ENCODE assay signal across 12 mouse cellular contexts in the genomic region with DNA sequence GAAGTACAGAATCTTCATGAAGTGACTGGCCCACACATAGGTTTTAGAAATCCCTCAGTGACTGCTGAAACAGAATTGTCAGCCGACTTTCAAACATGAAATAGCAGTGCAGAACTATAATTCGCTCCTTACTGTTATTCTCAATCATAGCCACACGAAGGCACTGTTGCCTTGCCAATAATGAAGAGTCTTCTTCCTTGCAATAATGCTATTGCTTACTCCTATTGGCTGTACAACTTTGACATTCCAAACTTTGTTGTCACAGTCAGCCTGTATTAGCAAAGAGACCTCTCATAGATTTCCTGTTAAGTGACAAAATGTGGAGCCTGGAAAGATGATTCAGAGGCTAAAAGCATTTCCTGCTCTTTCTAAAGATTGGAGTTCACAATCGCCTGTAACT. TPM values are rescaled to one million over a fixed set of nuclear protein-coding genes. Genes with fewer than 3 reads are reported as not detected.
DNase-seq lines count a peak whose midpoint lies in the region; ATAC-seq and TF ChIP-seq lines count a peak whose summit lies in the region.
"Had no signal": no experiment of that assay in that cellular context is flagged by ENCODE, and none has a peak within 500 bp of the region (broad histone marks: within the 10 kb centered on the region; RNA-seq: fewer than 3 reads in every experiment).

No protein-coding gene starts in this region.

- WGBS in forebrain, postnatal 0 days, result 58% methylated on average over 4 of the region's 4 CpGs
- WGBS in forebrain, embryonic 11.5 days, result 56% methylated on average over 4 of the region's 4 CpGs
- WGBS in liver, postnatal 0 days (ENCODE audit: insufficient replicate concordance), result 47% methylated on average over 4 of the region's 4 CpGs

- no peak overlapping the region for H3K4me2 ChIP-seq in forebrain, postnatal 0 days (ENCODE audit: low read depth)
- H3K4me2 ChIP-seq in forebrain, embryonic 11.5 days (ENCODE audit: low read depth, low read length, severe bottlenecking), result no peak overlapping the region
- H3K4me2 ChIP-seq in liver, postnatal 0 days (ENCODE audit: low read depth, low read length), result no peak overlapping the region
- H3K4me2 ChIP-seq: heart, embryonic 13.5 days; limb, embryonic 13.5 days had no signal

- no peak for TF ChIP-seq EP300 in liver, postnatal 0 days (IDR thresholded peaks at IDR 0.05; ENCODE audit: low read depth)

- ATAC-seq in forebrain, postnatal 0 days, result peak; percentile 60
- ATAC-seq in forebrain, embryonic 11.5 days (replicated peaks; ENCODE audit: low FRiP score), result no peak
- ATAC-seq in liver, postnatal 0 days, result no peak

- no peaks in the 10 kb centered on the region for H3K4me1 ChIP-seq in forebrain, postnatal 0 days (ENCODE audit: insufficient read depth)
- no peaks in the 10 kb centered on the region for H3K4me1 ChIP-seq in forebrain, embryonic 11.5 days (replicated peaks; ENCODE audit: control insufficient read depth, insufficient read depth, low read length)
- no peaks in the 10 kb centered on the region for H3K4me1 ChIP-seq in liver, postnatal 0 days (ENCODE audit: insufficient read depth)
- H3K4me1 ChIP-seq: heart, embryonic 13.5 days; limb, embryonic 13.5 days had no signal

- DNase-seq in forebrain, postnatal 0 days, result peak; percentile 63
- no peak for DNase-seq in forebrain, embryonic 11.5 days (ENCODE audit: low spot score)
- no peak for DNase-seq in liver, postnatal 0 days
- DNase-seq in liver, result no peak
- DNase-seq in ZHBTc4 (ENCODE audit: low read depth, low spot score), result peak; percentile 14
- peak; percentile 22 to 48 for DNase-seq in layer of hippocampus, postnatal 10 days (ENCODE audit: low spot score in 2 of 2)
- no peak for DNase-seq in neural tube, embryonic 10.5 days (ENCODE audit: extremely low spot score, low spot score)
- DNase-seq in T-cell, adult 2 months (ENCODE audit: low spot score), result no peak

- no peaks in the 10 kb centered on the region for H3K36me3 ChIP-seq in forebrain, postnatal 0 days (ENCODE audit: insufficient read depth)
- H3K36me3 ChIP-seq in forebrain, embryonic 11.5 days (ENCODE audit: control insufficient read depth, insufficient read depth, low read length), result no peaks in the 10 kb centered on the region
- H3K36me3 ChIP-seq in liver, postnatal 0 days (replicated peaks; ENCODE audit: insufficient read depth, low read length), result no peaks in the 10 kb centered on the region
- H3K36me3 ChIP-seq: G1E; heart, embryonic 13.5 days; limb, embryonic 13.5 days had no signal

- no peak overlapping the region for H3K4me3 ChIP-seq in forebrain, postnatal 0 days (ENCODE audit: low read depth, low read length)
- H3K4me3 ChIP-seq in forebrain, embryonic 11.5 days (ENCODE audit: low read depth, low read length), result no peak overlapping the region
- no peak overlapping the region for H3K4me3 ChIP-seq in liver, postnatal 0 days (ENCODE audit: low read depth, low read length)
- H3K4me3 ChIP-seq: heart, embryonic 13.5 days; limb, embryonic 13.5 days had no signal

- H3K27ac ChIP-seq in forebrain, postnatal 0 days (ENCODE audit: low read depth, low read length), result no peak overlapping the region
- no peak overlapping the region for H3K27ac ChIP-seq in forebrain, embryonic 11.5 days (ENCODE audit: low read depth, low read length)
- H3K27ac ChIP-seq in liver, postnatal 0 days (ENCODE audit: low read depth), result no peak overlapping the region
- H3K27ac ChIP-seq: heart, embryonic 13.5 days; limb, embryonic 13.5 days had no signal

- H3K9ac ChIP-seq in forebrain, postnatal 0 days, result no peak overlapping the region
- H3K9ac ChIP-seq in forebrain, embryonic 11.5 days (ENCODE audit: low read length), result no peak overlapping the region
- no peak overlapping the region for H3K9ac ChIP-seq in liver, postnatal 0 days (replicated peaks)
- H3K9ac ChIP-seq: heart, embryonic 13.5 days; limb, embryonic 13.5 days had no signal

- TF ChIP-seq CTCF in forebrain, postnatal 0 days (IDR thresholded peaks at IDR 0.05; ENCODE audit: low read depth), result peak; percentile 76
- peak; percentile 51 for TF ChIP-seq CTCF in liver, postnatal 0 days (IDR thresholded peaks at IDR 0.05; ENCODE audit: low read depth)

- no peaks in the 10 kb centered on the region for H3K27me3 ChIP-seq in forebrain, postnatal 0 days (ENCODE audit: insufficient read depth, low read length)
- H3K27me3 ChIP-seq in forebrain, embryonic 11.5 days (ENCODE audit: control insufficient read depth, insufficient read depth, low read length), result no peaks in the 10 kb centered on the region
- H3K27me3 ChIP-seq in liver, postnatal 0 days (ENCODE audit: insufficient read depth, low read length), result no peaks in the 10 kb centered on the region
- H3K27me3 ChIP-seq: heart, embryonic 13.5 days; limb, embryonic 13.5 days had no signal

- no peaks in the 10 kb centered on the region for H3K9me3 ChIP-seq in forebrain, postnatal 0 days (ENCODE audit: low read length)
- H3K9me3 ChIP-seq in forebrain, embryonic 11.5 days (ENCODE audit: control insufficient read depth, low read length), result no peaks in the 10 kb centered on the region
- H3K9me3 ChIP-seq in liver, postnatal 0 days (ENCODE audit: low read length), result no peaks in the 10 kb centered on the region
- H3K9me3 ChIP-seq: G1E; heart, embryonic 13.5 days; limb, embryonic 13.5 days had no signal

RNA-seq across cellular contexts. Expression of gene Olfr684, which starts 7.3 kb away (rescaled TPM):
- total RNA-seq in forebrain, postnatal 0 days (2014; rRNA removed), result not detected in 2 replicates
- polyA plus RNA-seq in forebrain, postnatal 0 days (2015; fragmentation: Nextera tagmentation; extraction: Ambion mirVana), result not detected in 2 replicates
- not detected in 2 replicates for polyA plus RNA-seq in forebrain, embryonic 11.5 days (2014; fragmentation: Nextera tagmentation; extraction: Ambion mirVana)
- not detected in 2 replicates for polyA plus RNA-seq in liver, postnatal 0 days (2015; fragmentation: Nextera tagmentation; extraction: Ambion mirVana)
- not detected for total RNA-seq in layer of hippocampus, postnatal 10 days (2021)
- total RNA-seq: common myeloid progenitor, adult 5-6 weeks had no signal
- polyA plus RNA-seq: G1E; heart, embryonic 13.5 days; limb, embryonic 13.5 days had no signal

RNA-seq across cellular contexts. Expression of gene Olfr685, which starts 15.0 kb away (rescaled TPM):
- total RNA-seq in forebrain, postnatal 0 days (2014; rRNA removed), result not detected in 2 replicates
- not detected in 2 replicates for polyA plus RNA-seq in forebrain, postnatal 0 days (2015; fragmentation: Nextera tagmentation; extraction: Ambion mirVana)
- polyA plus RNA-seq in forebrain, embryonic 11.5 days (2014; fragmentation: Nextera tagmentation; extraction: Ambion mirVana), result not detected in 2 replicates
- polyA plus RNA-seq in liver, postnatal 0 days (2015; fragmentation: Nextera tagmentation; extraction: Ambion mirVana), result not detected in 2 replicates
- not detected for total RNA-seq in layer of hippocampus, postnatal 10 days (2021)
- total RNA-seq: common myeloid progenitor, adult 5-6 weeks had no signal
- polyA plus RNA-seq: G1E; heart, embryonic 13.5 days; limb, embryonic 13.5 days had no signal

RNA-seq across cellular contexts. Expression of gene Olfr683, which starts 24.0 kb away (rescaled TPM):
- not detected in 2 replicates for total RNA-seq in forebrain, postnatal 0 days (2014; rRNA removed)
- polyA plus RNA-seq in forebrain, postnatal 0 days (2015; fragmentation: Nextera tagmentation; extraction: Ambion mirVana), result not detected in 2 replicates
- polyA plus RNA-seq in forebrain, embryonic 11.5 days (2014; fragmentation: Nextera tagmentation; extraction: Ambion mirVana), result not detected in 2 replicates
- polyA plus RNA-seq in liver, postnatal 0 days (2015; fragmentation: Nextera tagmentation; extraction: Ambion mirVana), result not detected in 2 replicates
- total RNA-seq in layer of hippocampus, postnatal 10 days (2021), result not detected
- total RNA-seq: common myeloid progenitor, adult 5-6 weeks had no signal
- polyA plus RNA-seq: G1E; heart, embryonic 13.5 days; limb, embryonic 13.5 days had no signal

RNA-seq across cellular contexts. Expression of gene Olfr686, which starts 36.5 kb away (rescaled TPM):
- not detected in 2 replicates for total RNA-seq in forebrain, postnatal 0 days (2014; rRNA removed)
- not detected in 2 replicates for polyA plus RNA-seq in forebrain, postnatal 0 days (2015; fragmentation: Nextera tagmentation; extraction: Ambion mirVana)
- not detected in 2 replicates for polyA plus RNA-seq in forebrain, embryonic 11.5 days (2014; fragmentation: Nextera tagmentation; extraction: Ambion mirVana)
- not detected in 2 replicates for polyA plus RNA-seq in liver, postnatal 0 days (2015; fragmentation: Nextera tagmentation; extraction: Ambion mirVana)
- not detected for total RNA-seq in layer of hippocampus, postnatal 10 days (2021)
- total RNA-seq: common myeloid progenitor, adult 5-6 weeks; G1E had no signal
- polyA plus RNA-seq: G1E; heart, embryonic 13.5 days; limb, embryonic 13.5 days had no signal

RNA-seq across cellular contexts. Expression of gene Olfr681, which starts 54.1 kb away (rescaled TPM):
- not detected in 2 replicates for total RNA-seq in forebrain, postnatal 0 days (2014; rRNA removed)
- not detected in 2 replicates for polyA plus RNA-seq in forebrain, postnatal 0 days (2015; fragmentation: Nextera tagmentation; extraction: Ambion mirVana)
- not detected in 2 replicates for polyA plus RNA-seq in forebrain, embryonic 11.5 days (2014; fragmentation: Nextera tagmentation; extraction: Ambion mirVana)
- polyA plus RNA-seq in liver, postnatal 0 days (2015; fragmentation: Nextera tagmentation; extraction: Ambion mirVana), result not detected in 2 replicates
- total RNA-seq in layer of hippocampus, postnatal 10 days (2021), result not detected
- total RNA-seq: common myeloid progenitor, adult 5-6 weeks had no signal
- polyA plus RNA-seq: G1E; heart, embryonic 13.5 days; limb, embryonic 13.5 days had no signal

Comparison
In these comparisons a context has a peak if more than half of its experiments do, and no peak if none do; other contexts are left out.
1. DNase-seq: peak in forebrain, postnatal 0 days (single experiment), ZHBTc4 (single experiment) and layer of hippocampus, postnatal 10 days (2 of 2); none in forebrain, embryonic 11.5 days (single experiment), liver, postnatal 0 days (single experiment), liver (single experiment), neural tube, embryonic 10.5 days (single experiment) and T-cell, adult 2 months (single experiment).